Mouse (Mus musculus): Measurements from ENCODE around the gene Hpf1.

Hpf1 gene

GRCm38 (mm10) chr8:60889843-60890519 lies at the start of gene Hpf1:
TSS of gene Hpf1 (plus strand) at chr8:60890418.
- DNase-seq: peak; percentile 92

- DNase-seq: no peak
Observed at GRCm38 (mm10) chr8:60842388-60842787, 47.8 kb upstream of the Hpf1 start.

DNA sequence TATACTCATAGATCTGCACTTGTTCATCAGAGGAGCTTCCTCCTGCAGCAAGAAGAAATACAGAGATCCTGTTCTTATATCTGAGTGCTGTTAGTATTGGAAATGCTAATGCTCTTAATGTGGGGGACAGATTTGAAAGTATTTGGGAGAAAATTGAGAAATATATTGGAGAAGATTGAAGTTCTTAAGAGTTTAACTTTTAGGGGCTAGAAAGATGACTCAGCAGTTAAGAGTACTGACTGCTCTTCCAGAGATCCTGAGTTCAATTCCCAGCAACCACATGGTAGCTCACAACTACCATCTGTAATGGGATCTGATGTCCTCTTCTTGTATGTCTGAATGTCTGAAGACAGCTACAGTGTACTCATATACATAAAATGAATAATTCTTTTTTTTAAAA lies 32.7 kb upstream of the Hpf1 start:
- no peak for DNase-seq

DNA sequence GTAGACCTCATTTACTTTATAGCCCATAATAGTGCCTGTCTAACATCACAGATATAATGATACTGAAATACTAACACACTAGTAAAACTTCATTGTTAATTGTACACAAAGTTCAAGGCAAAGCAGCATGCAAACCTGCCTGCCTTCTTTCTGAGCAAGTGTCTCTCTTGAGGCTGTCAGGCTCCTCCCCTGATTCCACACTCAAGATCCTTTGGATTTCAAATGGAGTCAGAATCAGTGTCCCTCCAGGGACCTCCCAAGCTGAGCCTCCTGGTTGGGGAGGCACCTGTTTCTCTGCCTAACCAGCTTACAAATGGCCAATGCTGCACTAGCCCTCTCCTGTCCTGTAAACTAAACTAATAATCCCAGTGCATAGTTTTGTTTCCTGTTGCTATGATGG lies 32.1 kb upstream of the Hpf1 start:
- DNase-seq: no peak

- DNase-seq: no peak
Observed at GRCm38 (mm10) chr8:60858911-60859476, 31.2 kb upstream of the Hpf1 start.

- DNase-seq: no peak
Observed at GRCm38 (mm10) chr8:60859605-60860004, 30.6 kb upstream of the Hpf1 start.

DNA sequence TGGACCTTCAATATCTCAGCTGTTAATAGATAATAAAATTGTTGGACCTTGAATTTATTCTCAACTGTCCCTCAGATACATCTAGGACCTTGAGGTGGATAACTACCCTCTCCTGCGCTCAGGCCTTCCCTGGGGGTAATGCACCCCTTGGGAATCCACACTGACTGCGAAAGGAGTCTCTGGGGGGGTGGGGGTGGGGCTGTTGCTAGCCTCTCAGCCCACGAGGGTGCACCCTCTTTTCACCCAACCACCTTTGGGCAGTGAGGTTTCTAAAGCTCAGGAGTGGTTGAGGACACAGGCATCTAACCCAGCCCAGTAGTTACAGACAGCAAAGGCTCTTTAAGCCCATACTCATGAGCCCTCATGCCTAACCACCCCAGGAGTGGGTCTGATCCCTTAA lies 29.5 kb upstream of the Hpf1 start:
- no peak for DNase-seq

DNA sequence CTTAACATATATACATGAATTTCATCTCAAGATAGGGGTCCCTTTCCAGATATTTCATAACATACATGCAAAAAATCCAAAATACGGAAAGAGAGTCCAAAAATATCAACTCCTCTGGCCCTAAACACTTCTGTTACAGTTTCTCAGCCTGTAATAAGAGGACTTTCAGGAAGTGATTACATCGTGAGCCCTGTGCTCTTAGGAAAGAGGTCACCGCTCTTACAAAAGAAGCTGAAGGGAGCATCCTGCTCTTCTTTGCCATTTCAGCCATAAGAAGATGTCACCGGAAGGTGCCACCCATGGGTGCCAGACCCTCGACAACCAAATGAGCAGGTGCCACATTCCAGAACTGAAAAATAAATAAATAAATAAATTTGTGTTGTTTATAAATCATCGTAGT lies 28.4 kb upstream of the Hpf1 start:
- DNase-seq: no peak

DNA sequence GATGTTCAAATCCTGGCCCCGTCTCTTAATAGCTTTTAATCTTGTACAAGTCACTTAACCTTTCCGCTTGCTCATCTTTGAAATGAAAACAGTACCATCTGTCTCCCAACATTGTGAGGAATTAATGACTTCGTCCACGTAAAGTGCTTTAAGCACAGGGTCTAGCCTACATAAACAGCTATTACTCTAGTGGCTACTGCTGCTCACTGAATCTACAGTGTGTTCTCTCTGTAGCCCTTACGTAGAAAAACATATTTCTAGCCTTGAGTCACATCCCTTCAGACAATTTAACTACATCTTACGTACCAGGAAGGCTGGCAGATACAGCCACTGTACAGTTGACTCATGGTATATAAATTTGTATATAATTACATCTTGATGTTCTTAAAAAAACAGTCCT lies 25.3 kb upstream of the Hpf1 start:
- no peak for DNase-seq

DNA sequence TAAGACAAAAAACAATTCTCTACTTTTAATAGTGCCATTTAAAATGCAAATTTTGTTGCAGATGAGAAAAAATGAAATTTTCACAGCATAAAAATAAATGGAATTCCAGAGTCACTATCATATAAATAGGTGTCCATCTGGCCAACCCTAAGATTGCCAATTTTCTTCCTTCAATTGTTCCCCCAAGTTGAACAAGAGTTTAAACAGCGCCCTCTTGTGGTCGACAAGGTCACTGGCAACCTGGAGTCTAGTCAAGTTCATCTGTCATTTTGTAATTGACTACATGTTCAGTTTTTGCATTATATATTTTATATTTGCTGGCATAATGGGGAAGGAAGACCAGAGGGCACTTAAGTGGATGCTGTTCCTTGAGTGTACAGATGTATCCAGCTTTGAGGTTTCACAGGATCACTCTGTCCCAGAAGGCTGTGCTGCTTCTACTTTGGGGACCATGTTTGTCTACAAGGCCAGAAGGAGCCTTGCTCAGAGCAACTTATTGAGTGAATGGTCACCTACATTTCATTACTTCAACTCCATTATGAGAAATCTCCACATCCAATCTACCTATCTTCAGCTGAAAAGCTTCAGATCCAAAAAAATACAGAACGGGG lies 24.6 kb upstream of the Hpf1 start:
- DNase-seq: peak; percentile 82

DNA sequence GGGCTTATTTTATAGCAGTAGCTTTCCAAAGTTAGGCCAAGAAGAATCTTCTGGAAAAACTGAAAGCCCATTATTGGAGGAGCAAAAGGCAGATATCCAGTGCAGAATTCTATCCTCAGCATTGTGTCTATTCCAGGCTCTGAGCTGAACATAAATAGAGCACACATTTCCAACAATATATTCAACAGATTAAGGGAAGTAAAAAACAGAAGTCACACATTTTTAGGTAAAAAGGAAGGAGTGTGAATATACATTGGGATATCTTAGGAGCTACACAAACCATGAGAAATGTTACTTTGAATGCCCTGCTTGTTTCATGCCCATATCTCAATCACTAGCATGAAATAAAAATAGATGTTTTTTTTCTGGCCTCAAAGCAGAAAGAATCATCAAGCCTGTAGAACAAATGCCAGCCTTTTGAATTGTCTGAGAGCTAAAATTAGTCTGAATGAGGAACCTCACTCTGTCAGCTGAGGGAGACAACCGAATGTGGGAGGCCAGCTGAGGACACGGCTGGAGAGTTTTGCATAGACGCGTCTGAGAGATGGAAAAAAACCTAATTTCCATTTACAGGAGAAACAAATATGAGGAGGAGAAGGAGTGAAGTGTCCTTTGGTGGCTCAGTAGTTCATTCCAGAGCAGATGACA lies 22.6 kb upstream of the Hpf1 start:
- DNase-seq: no peak

DNA sequence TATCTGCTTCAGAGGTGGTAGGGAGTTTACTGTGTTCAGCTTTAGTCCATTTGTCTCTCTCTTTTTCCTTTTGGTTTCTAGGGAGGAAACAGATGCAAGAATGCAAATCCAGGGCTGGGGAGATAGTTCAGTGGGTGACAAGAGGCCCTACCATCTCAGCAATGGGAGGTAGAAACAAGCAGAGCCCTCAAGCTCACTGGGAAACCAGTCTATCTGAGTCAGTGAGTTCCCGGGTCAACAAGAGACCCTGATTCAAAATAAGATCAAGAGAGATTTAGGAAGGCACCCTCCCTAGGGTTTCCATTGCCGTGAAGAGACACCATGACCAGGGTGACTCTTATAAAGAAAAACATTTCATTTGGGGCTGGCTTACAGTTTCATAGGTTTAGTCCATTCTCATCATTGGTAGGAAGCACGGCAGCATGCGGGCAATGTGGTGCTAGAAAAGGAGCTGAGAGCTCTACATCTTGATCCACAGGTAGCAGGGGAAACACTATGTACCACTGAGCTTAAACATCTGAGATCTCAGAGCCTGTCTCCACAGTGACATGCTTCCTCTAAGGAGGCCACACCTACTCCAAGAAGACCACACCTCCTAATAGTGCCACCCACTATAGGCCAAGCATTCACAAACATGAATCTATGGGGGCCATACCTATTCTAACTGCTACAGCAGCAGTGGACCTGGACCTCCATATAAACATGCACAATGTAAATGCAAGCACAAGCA lies 21.8 kb upstream of the Hpf1 start:
- no peak for DNase-seq

DNA sequence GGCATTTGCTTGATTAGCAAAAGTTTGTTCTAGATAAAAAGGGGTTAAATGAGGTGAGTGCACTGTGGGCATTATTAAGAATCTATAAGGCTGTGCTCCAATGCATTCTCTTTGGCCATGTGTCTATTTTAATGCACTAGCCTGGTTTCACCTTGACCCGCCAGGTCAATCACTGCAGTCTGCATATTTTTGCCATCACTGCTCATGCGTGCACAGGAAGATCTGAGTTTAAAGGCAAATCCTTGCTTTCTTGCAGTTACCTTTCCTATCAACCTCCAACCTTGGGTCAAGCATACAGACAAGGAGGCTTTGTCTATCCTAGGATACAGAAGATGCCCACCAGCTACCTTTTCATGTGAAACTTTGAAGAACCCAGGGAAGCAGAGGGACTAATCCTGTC lies 20.5 kb upstream of the Hpf1 start:
- no peak for DNase-seq

GRCm38 (mm10) chr8:60870231-60871193 lies 19.7 kb upstream of the Hpf1 start:
- DNase-seq: no peak

- no peak for DNase-seq
Observed at GRCm38 (mm10) chr8:60878617-60879016, 11.6 kb upstream of the Hpf1 start.

DNA sequence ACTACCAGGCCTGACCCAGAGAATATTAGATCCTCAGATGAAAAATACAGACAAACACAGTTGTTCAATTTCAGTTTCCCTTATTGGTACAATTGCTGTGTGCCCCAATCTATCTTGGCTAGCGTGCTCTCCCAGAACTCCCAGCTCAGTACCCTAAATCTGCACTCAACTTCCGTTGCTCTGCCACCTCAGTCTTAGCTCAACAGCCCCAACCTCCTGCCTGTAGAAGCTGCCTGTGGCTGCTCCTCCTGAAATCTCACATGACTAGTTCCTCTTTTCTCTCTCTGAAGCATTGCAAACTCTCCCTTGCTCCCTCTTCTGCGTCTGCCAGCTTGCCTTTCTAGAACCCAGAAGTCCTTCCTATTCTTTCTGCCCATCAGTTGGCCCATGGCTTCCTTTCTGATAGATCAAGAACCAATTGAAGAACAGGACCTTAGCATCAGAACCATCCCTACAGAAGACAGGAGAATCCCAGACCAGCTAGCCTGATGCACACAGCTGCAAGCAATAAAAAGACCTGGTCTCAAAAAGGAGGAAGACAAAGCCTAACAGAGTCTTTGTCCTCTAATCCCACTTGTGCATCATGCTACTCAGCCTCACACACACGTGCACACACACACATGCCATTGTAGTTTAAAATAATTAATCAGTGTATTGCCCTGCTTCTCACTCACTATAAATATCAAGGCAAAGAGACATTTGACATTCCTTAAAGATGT lies 6.6 kb upstream of the Hpf1 start:
- DNase-seq: no peak

GRCm38 (mm10) chr8:60886736-60887135 lies 3.5 kb upstream of the Hpf1 start:
- no peak for DNase-seq

GRCm38 (mm10) chr8:60889131-60889842 lies 931 bp upstream of the Hpf1 start:
- DNase-seq: no peak

GRCm38 (mm10) chr8:60890520-60890874 lies 279 bp downstream of the Hpf1 start:
- no peak for DNase-seq

DNA sequence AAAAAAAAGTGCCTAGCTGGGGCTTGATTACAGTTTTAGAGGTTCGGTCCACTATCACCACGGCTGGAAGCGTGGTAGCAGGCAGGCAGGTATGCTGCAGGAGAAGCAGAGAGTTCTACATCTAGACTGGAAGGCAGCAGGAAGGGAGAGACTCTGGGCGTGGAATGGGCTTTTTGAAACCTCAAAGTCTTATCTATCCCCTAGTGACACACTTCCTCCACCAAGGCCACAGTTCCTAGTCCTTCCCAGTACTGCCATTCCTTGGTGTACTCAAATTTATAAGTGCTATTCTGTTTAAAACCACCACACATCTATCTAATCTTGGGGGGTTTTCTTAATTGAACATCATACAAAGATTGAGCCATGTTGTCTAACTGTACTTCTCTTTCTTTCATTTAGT lies 1.5 kb downstream of the Hpf1 start:
- no peak for DNase-seq

DNA sequence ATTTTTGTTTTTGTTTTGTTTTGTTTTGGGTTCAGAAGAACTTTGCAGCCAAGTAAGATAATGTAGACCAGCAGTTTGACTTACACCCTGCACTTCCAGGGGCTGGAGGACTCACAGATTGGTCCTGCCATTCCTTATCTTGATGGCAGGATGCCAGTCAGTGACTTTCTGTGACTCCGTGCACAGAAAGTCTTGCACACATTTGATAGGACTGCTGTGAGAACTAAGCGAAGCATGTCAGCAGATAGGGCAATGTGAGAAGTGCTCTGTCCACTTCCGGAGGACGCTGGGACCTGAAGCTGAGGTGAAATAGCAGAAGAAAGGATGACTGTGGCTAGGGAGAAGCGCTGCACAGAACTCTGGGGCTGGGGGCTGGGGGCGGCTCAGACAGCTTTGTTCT lies 5.7 kb downstream of the Hpf1 start:
- DNase-seq: no peak

All from cerebellum, adult 8-10 months (tissue).